Mouse (Mus musculus) T-helper 1 cell (primary cell): ENCODE data around the gene Olfr1316.

Experiments
- in situ Hi-C: fragments of 300-600 bp; cut with MboI, MseI; formaldehyde crosslinking; loops from one replicate; pipeline ENCODE4 v1.15.1; 2025; ENCODE audit warnings: high pct_unique_total_duplicates

Olfr1316 gene

DNA sequence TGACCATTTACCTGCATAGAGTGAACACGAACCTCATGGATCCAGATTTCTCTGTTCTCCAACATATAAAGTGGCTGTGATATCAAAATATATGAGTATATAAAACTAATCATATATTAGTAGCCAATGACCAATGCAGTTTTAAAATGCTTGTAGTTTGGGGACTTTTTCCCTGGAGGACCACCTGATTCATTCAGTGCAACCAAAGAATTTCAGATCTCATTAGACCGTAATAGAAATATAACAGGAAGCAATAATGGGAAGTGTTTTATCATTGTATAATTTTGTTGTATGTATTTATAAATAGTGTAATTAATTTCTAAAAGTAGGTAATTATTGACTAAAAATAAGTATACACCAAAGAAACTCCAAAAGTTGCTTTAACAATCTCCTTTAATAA lies at the start of gene Olfr1316:
Gene Olfr1316 (minus strand): TSS at position 101 of the 400 bp plus-strand sequence.
- in situ Hi-C loops = no loop called here

DNA sequence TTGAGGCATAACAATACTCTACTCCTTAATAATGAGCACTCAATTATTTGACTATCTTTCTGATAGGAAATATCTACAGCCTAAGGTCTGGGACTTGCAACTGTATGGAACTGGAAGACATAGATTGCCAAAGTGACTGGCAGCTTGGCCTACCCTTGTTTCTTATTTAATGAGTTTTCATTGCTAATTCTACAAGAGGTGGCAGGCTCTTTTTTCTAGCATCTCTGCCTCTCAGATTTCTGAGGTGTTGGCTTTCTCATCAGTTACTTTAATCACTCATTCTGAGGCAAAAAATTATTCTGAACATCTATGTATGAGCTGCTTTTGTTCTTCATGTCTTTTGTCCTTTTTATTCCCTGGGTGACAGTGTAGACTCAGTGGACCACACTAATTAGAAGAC lies 19.1 kb upstream of the Olfr1316 start, which contains the start of gene Olfr1318:
Gene Olfr1318 (plus strand): TSS at position 301 of the 400 bp plus-strand sequence.
- in situ Hi-C loops = no loop called here

DNA sequence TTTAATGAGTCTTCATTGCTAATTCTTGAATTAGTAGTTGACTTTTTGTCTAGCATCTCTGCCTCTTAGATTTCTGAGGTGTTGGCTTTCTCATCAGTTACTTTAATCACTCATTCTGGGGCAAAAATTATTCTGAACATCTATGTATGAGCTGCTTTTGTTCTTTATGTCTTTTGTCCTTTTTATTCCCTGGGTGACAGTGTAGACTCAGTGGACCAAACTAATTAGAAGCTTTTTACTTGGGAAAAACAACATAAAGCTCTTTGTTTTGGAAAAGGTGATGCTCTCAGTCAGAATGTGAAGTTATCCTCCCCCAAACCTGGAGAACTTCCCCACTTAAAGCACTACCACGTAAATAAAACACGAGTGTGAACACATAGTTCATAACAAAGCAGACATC lies 5.3 kb upstream of the Olfr1316 start, which contains the start of gene Olfr1317:
Gene Olfr1317 (plus strand): TSS at position 301 of the 400 bp plus-strand sequence.
- in situ Hi-C loops = no loop called here

DNA sequence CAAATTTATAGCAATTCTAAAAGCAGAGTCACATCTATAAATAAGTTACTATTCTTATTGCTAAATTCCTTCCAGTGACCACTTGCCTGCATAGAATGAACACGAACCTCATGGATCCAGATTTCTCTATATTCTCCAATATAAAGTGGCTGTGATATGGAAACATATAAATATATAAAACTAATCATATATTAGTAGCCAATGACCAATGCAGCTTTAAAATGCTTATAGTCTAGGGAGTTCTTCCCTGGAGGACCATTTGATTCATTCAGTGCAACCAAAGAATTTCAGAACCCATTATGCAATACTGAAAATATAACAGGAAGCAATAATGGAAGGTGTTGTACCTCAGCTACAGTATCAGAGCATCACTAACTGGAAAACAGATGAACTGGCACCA lies 19.4 kb downstream of the Olfr1316 start, which contains the start of gene Olfr1315-ps1:
Gene Olfr1315-ps1 (minus strand): TSS at position 101 of the 400 bp plus-strand sequence.
- in situ Hi-C loops = no loop called here

DNA sequence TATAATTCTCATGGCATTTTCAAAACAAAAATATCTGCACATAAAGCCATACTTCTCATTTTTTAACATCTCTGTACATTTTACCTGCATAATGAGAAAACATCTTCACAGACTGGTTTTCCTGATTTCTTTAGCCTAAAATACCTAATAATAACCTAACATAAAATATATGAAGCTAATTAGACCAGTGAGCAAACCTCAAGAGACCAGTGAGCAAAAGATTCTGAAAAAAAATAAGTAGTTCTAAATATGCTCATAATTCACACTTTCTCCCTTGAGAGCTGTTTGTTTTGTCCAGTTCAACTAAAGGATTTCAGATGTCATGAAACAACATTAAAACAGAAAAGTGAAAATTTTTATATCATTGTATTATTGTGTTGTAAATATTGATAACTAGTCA lies 38.1 kb downstream of the Olfr1316 start, which contains the start of gene Olfr1314:
Gene Olfr1314 (minus strand): TSS at position 101 of the 400 bp plus-strand sequence.
- in situ Hi-C loops = no loop called here

DNA sequence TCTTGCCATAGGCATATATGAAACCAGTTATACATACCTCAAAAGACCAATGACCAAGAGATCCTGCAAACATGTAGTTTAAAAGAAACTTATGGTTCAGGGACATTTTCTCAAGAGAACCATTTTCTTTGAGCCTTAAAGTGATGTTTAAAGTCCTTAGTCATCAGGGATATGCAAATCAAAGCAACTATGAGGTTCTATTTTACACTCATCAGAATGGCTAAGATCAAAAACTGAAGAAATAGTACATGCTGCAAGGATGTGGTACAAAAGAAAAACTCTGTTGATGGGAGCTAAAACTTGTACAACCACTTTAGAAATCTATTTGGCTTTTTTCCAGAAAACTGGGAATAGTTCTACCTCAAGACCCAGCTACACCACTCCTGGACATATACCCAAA lies 57.0 kb downstream of the Olfr1316 start, which contains the start of gene Olfr1313:
Gene Olfr1313 (minus strand): TSS at position 101 of the 400 bp plus-strand sequence.
- in situ Hi-C loops = no loop called here
